Mouse (Mus musculus) olfactory bulb, adult 2 months (tissue): Measurements from ENCODE around the gene Ano6. TPM values are rescaled to one million over a fixed set of nuclear protein-coding genes. Genes with fewer than 3 reads are reported as not detected.
A peak's percentile ranks its signal among the peaks of the same experiment; 100 is the strongest.

ENCODE experiments used
- H3K27ac ChIP-seq: fragments of 200-500 bp; 2 replicates; pipeline ENCODE4 v1.5.1; 2012; ENCODE audit warnings: low read depth, low read length; ENCODE audit not compliant: insufficient read depth
- H3K4me1 ChIP-seq: fragments of 200-500 bp; 2 replicates; pipeline ENCODE4 v1.6.1; 2012; ENCODE audit warnings: low read length; ENCODE audit not compliant: control insufficient read depth, insufficient read depth
- H3K4me3 ChIP-seq: fragments of 200-500 bp; 2 replicates; pipeline ENCODE4 v1.5.1; 2012; ENCODE audit warnings: mild to moderate bottlenecking, low read depth, low read length, moderate library complexity; ENCODE audit not compliant: insufficient read depth
- CTCF ChIP-seq: fragments of 200-500 bp; IDR thresholded peaks from 2 replicates; pipeline ENCODE4 v1.5.1; 2012; ENCODE audit warnings: low read depth, mild to moderate bottlenecking, low read length, moderate library complexity; ENCODE audit not compliant: insufficient read depth
- POLR2A ChIP-seq: fragments of 200-500 bp; IDR thresholded peaks from 2 replicates; pipeline ENCODE4 v1.6.1; 2012; ENCODE audit warnings: mild to moderate bottlenecking, low read depth, low read length, moderate library complexity; ENCODE audit not compliant: insufficient read depth
- WGBS: fragments of 180-500 bp; shearing (Covaris S2); methylation state at CpG from one replicate; pipeline ENCODE4 v1.1.7; 2018; 5-methylcytosine and 5-hydroxymethylcytosine counted together
- polyA plus RNA-seq: library from polyadenylated mRNA; stranded (reverse); fragments of >200 nt; gene quantifications from 2 replicates; pipeline ENCODE4 v1.2.4, GENCODE M21; 2012; ENCODE audit warnings: low replicate concordance; ENCODE audit not compliant: missing spikeins, insufficient read depth, insufficient read length

Gene Ano6
- polyA plus RNA-seq, 1 experiment = not detected

DNA sequence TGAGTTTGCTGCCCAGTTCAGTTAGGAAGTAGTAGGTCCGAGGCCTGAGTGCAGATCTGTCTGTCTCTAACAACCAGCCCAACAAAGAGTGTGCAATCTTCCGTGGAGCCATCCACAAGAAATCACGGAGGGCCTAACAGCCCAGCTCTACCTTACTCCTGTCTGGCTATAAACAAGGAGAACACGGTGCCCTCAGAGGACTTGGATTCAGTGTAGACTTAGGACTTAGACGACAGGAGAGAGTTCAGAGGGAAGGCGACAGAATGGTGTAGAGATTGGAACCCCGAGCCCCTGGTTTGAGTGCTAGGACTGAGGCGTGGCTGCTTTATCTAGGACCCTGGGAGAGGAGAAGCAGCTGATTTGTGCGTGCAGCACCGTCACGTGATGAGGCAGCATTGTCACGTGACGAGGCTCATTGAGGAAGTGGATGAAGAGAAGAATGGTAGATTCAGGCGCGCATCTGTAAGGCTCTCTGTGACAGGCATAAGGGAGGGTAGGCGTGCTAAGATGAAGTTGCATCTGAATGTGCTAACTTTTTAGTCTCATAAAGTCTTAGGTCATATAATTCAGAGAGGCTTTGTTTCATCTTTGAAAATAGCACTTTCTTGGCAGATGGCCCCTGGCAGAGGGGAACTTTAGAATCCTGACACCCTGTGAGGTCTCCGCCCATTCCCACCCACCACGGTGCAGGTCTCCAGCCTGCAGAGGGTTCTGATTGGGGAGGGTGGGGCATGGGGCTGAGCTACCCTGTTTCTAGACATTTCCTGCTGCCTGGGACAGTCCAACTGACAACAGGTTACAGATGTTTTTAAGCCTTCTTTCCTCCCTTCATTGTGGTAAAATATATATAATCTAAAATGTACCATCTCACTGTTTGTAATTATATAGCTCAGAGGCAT is 59.1 kb downstream of the Ano6 start:
- peak overlapping the region; percentile 5; the same call in 1 of the 2 replicates for H3K27ac ChIP-seq
- TF ChIP-seq CTCF (no peak), POLR2A (no peak)
- WGBS = 66% methylated on average over 18 of the region's 18 CpGs
- H3K4me1 ChIP-seq = peaks cover 12% of the 10 kb centered on the region
- no peak overlapping the region for H3K4me3 ChIP-seq

DNA sequence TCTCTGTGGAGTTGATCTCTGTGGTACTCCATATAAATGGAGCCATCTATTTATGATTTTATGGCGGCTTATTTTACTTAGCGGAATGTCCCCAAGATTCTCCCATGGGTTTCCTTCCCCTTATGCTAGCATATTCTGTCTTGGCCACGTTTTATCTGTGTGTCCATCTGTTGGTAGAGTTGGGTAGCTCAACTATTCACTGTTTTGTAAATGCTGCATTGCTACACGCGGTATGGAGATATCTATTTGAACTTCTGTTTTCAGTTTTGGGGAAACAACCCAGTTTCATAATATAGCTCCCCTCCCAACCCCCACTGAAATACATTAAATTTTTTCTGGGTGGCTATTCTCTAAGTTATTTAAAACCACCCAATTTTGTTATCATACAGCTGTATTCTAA is 59.9 kb downstream of the Ano6 start:
- peaks cover 13% of the 10 kb centered on the region for H3K4me1 ChIP-seq
- 83% methylated on average over 5 of the region's 5 CpGs for WGBS
- no peak overlapping the region for H3K4me3 ChIP-seq
- TF ChIP-seq POLR2A (no peak), CTCF (no peak)
- H3K27ac ChIP-seq = no peak overlapping the region

DNA sequence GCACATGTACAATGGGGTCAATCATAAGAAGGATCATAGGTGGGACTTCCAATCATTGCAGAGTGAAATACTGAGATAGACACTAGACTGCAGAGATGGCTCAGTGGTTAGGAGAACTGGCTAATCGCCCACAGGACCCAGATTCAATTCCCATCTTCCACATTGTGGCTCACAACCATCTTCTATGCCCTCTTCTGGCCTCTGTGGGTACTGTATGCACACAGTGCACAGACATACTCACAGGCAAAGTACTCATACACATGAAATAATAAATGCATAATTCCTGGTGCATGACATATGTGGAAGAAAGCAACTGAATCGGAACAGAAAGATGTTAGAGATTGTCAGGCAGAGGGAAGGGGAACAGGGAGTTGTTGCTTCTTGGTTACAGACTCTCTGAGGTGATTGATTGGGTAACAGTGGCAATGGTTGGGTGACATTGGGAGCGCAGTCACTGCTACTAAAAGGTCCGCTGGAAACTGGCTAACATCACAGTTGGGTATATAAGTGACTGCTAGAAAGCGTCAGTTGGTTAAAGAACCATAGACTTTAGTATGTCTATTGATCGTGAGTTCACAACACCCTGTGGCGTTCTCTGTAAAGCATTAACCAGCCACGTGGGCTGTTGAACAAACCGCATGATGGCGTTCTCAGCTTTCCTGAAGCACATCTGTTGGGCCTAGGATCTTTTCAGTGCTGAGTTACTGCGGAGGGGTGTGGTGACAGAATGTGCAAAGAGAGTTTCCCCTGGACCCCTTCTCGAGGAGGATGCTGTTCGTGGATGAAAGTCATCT is 64.6 kb downstream of the Ano6 start:
- H3K4me1 ChIP-seq = peaks cover 9% of the 10 kb centered on the region
- 86% methylated on average over 13 of the region's 13 CpGs for whole genome bisulfite sequencing
- TF ChIP-seq CTCF (no peak), POLR2A (no peak)
- no peak overlapping the region for H3K27ac ChIP-seq
- H3K4me3 ChIP-seq = no peak overlapping the region

DNA sequence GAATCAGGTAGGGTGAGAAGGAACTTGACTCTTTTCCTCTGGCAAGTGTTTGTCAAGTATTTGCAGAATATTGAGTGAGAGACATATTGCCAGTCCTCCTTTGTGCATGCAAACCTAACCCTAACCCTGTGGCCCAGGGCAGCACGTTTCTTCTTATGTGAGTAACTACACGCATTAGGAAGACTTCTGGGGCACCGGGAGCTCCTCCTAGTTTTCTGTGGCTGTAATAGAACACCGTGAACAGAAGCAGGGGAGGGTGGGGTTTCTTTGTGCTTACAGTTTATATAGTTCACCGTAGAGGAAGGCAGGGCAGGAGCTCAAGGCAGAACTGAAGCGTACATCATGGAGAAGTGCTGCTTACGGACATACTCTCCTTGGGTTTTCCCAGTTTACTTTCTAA is 65.3 kb downstream of the Ano6 start:
- H3K4me3 ChIP-seq = no peak overlapping the region
- TF ChIP-seq POLR2A (no peak), CTCF (no peak)
- 62% methylated on average over 7 of the region's 7 CpGs for WGBS
- H3K27ac ChIP-seq = peak overlapping the region; percentile 60; the same call in 1 of the 2 replicates
- peaks cover 9% of the 10 kb centered on the region for H3K4me1 ChIP-seq

DNA sequence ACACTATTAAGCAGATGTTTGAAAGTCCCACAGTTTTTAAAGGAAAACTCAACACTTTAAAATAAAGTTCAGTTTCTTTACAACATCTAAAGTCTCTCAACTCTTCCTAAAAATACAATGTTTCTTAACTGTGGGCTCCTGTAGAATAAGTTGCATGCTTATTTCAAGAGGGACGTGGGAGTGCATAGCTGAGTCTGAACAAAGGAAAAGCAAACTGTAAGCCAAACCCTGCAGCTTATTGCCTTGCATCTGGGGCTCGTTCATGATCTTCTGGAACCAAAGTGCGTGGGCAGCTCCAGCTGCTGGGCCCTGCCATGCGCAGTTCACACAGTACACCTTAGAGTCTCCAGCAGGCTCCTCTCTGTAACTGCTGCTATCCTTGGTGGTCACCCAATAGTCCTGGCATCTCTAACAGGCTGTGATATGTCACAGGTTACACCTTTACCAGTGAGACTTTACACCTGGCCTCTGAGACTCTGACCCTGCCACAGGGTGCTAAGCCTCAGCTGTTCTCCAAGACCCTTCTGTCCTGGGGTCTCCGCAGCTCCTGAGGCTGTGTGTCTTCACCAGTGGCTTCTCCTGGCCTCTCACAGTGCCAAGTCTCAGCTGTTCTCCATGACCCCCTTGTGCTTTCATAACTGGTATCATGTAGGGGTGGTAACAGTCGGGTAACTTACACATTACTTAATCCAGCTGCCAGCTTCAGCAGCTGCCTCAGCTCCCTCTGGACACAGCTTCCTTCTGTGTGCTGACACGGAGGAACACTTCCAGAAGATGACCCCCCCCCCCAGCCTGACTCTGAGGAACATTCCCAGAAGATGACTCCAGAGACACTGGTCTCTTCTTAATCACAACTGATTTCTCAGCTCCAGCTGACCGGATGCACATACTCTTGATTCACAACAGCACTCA is 66.3 kb downstream of the Ano6 start:
- 57% methylated on average over 8 of the region's 8 CpGs for WGBS
- Histone ChIP-seq H3K4me1 (peaks cover 9% of the 10 kb centered on the region), H3K4me3 (no peak overlapping the region), H3K27ac (peak overlapping the region; percentile 89)
- TF ChIP-seq POLR2A = no peak
- no peak for TF ChIP-seq CTCF

DNA sequence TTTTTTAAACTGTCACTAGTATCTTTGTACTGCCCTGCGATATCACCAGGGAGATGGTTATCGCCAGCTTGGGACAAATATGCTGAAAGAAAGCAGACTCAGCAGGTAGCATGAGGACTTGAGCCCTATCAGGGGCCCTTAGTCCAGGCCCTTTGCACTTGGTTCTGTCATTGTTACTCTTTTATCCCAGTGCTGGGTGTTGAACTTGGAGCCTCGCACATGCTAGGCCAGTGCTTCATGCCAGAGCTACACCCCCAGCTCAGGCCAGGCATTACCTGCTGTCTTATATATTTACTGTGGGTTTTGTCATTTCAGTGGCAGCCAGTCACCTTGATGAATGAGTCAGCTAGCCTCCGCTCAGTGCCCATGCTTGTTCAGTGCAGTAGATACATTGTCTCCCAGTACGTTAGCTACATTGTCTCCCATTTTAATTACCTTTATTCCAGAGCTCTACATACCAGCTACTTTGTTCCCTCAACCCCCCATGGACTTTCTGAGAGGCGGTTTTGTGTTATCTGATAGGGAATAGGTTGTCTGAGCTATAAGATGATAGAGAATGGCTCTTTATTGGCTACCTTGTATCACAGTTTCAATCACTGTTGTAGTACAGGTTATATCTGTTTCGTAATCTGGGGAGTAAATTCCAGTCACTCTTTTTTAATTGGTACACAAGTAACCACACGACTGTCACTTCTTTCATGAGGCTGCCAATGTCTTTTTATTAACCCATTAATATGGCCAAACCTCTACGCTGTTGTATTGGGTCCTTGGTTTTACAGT is 68.4 kb downstream of the Ano6 start:
- 83% methylated on average over 9 of the region's 9 CpGs for WGBS
- no peak for TF ChIP-seq CTCF
- no peak for TF ChIP-seq POLR2A
- no peak overlapping the region for H3K27ac ChIP-seq
- H3K4me1 ChIP-seq = peaks cover 16% of the 10 kb centered on the region
- H3K4me3 ChIP-seq = no peak overlapping the region

DNA sequence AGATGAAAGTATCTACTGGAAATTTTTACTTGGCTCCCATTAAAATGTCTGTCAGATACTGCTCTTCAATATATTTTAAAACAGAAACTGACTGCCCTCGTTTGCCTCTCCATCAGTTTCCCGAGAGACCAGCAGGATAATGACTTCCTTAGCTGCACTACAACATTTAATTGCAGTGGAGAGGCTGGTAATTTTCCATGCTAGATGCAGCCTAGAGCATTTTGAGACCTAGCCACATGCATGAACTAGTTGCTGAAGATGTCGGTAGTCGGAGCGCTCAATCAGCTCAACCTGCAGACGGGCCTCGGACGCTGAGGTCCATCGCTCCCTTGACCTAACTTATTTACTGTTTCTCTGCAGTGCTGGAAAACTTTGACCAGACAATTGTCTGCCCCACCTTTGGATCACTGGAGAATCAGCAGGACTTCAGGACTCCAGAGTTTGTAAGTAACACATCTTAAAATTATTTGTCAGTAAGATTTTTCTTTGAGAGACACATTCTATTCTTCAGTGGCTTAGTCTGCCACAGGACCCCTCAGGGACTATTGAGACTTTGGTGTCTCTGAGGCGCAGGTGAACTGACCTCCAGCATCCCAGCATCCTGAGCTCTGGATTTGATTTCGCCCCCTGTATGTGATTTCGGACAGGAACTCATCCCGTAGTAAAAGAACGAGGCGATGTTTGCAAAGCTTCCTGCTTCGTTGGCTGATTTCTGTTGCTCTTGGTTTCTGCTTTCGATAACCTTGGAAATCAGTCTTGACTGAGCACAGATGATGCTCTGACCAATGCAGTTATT is 73.4 kb downstream of the Ano6 start:
- 54% methylated on average over 17 of the region's 17 CpGs for WGBS
- TF ChIP-seq CTCF (no peak), POLR2A (no peak)
- H3K27ac ChIP-seq = peak overlapping the region; percentile 78
- H3K4me3 ChIP-seq = 0 out of 2 replicates have a peak overlapping the region, but pooled peaks have one; percentile 15
- H3K4me1 ChIP-seq = peaks cover 20% of the 10 kb centered on the region
